Mouse (Mus musculus): Measurements from ENCODE around the gene Herc6. TPM values are rescaled to one million over a fixed set of nuclear protein-coding genes. Genes with fewer than 3 reads are reported as not detected.

Gene Herc6
- total RNA-seq, 2 experiments from 2014 or later = 2.4 to 3.4 TPM

GRCm38 (mm10) chr6:57570170-57570974, 10.4 kb upstream of the Herc6 start:
- intact Hi-C loops (cut with DNase I) = no loop called here

GRCm38 (mm10) chr6:57571587-57571986, 9.2 kb upstream of the Herc6 start:
- DNase-seq = no peak
- intact Hi-C loops (cut with DNase I) = no loop called here

More at GRCm38 (mm10) chr6:57570170-57570974, 10.4 kb upstream of the Herc6 start:
- DNase-seq = peak; percentile 9

DNA sequence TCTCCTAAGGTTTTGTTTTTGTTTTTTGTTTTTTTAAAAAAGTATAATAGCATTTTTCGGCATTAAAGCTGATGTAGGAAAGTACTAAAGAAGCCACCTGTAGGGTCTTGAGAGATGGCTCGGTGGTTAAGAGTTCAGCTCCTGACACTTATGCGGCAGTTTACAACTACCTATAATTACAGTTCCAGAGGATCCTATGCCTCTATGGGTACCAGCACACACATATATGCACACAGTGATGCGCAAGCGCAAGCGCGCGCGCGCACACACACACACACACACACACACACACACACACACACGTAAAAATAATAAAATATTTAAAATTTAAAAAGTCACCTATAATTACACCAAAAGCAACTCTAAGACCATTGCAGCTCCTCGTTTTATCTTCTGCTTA, 795 bp downstream of the Herc6 start:
- intact Hi-C loops (cut with DNase I) = no loop called here
- DNase-seq = no peak

DNA sequence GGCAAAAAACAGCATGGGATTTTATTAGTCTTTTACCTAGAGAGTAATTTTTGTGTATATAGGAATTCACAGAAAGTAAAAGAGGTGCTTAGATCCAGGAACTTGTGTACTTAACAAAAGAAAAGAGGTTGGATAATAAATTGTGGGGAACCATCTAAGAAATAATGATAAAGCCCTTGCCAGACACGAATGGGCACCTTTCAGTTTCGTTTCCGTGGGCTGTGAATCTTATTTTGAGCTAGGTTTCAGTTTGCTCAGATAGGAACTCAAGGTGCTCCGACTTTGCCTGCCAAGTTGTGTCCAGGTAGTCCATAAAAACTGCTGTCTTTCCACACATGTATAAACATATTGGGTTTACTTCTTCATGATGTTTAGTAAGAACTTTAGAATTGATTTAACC, 1.6 kb downstream of the Herc6 start:
- DNase-seq = no peak
- intact Hi-C loops (cut with DNase I) = no loop called here

GRCm38 (mm10) chr6:57605546-57606307, 24.9 kb downstream of the Herc6 start:
- DNase-seq = no peak
- intact Hi-C loops (cut with DNase I) = no loop called here

GRCm38 (mm10) chr6:57607999-57608398, 27.2 kb downstream of the Herc6 start:
- no peak for DNase-seq
- intact Hi-C loops (cut with DNase I) = no loop called here

DNA sequence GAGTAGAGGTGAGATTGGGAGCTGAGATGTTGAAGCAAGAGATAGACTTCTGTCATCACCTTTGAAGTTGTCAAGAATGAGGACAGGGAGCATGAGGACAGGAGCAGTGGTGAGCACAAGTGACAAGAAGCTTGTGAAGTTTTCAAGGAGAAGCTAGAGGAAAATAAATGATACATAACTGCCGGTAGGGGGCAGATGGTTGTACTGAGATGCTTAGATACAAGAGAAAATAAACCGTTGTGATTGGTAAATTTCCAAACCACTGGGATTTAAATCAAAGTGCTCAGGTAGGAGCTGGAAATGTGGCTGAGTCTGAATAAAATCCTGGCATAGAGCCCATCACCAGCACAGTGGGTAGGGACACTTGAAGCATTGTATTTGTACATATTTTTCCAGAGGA, 28.8 kb downstream of the Herc6 start:
- no peak for DNase-seq
- intact Hi-C loops (cut with DNase I) = no loop called here

- intact Hi-C loops (cut with DNase I) = no loop called here
- DNase-seq = no peak
These were observed 35.0 kb downstream of the Herc6 start for GRCm38 (mm10) chr6:57615788-57616187.

GRCm38 (mm10) chr6:57639531-57639930, 58.7 kb downstream of the Herc6 start:
- no peak for DNase-seq
- intact Hi-C loops (cut with DNase I) = no loop called here

GRCm38 (mm10) chr6:57641789-57642188, 61.0 kb downstream of the Herc6 start:
- intact Hi-C loops (cut with DNase I) = no loop called here
- peak; percentile 85 for DNase-seq

- intact Hi-C loops (cut with DNase I) = no loop called here
- no peak for DNase-seq
These were observed 66.5 kb downstream of the Herc6 start for GRCm38 (mm10) chr6:57647256-57647655.

GRCm38 (mm10) chr6:57661295-57661694, 80.5 kb downstream of the Herc6 start:
- intact Hi-C loops (cut with DNase I) = no loop called here
- no peak for DNase-seq

DNA sequence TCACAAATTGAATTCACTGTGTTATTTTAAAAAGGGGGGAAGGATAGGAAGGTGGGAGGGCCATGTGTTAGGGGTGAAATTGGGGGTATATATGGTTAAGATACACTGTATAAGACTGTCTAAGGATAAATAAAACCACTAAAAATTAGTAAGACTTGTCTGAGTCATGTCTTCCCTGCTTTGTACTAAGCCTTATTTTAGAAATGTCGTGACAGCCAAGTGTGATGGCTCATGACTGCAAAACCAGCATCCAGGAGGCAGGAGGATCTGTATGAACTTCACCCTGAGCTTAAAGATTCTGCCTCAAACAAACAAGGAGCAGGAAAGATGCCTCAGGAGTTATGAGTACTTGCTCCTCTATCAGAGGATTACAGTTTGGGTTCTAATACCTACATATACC, 103.4 kb downstream of the Herc6 start:
- no peak for DNase-seq
- intact Hi-C loops (cut with DNase I) = no loop called here

DNA sequence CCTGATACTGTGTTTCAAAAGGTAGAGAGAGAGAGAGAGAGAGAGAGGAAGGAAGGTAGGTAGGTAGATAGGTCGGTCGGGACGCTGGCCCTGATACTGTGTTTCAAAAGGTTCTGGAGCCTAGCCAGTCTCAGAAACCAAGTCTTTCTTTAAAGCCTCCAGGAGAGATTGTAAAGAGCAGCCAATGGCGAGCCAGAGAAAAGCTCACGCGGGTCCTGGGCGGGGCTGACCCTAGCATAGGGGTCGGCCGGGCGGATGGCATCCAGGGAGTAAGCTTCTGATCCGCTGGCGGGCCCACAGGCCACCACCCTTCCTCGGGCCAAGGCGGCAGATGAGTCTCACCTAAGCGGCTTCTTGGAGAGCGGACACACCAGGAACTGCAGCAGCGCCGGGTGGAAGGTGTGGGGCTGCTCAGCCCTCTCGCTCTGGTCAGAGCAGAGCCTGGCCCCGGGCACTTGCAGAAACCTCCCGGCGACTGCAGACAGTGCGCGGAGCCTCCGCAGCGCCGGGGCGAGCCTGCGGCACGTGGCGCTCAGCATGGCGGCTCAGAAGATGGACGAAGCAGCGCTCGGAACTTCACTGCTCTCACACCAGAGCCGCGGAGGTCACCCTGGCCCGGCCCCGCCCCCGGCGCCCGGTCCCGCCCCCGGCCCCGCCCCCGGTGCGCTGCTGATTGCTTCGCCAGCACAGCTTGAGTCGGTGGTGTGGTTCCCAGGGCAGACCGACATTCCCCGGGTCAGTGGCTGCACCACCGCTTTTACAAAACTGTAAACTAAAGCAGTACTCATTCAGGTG, 110.9 kb downstream of the Herc6 start, which contains the start of gene Pyurf:
Gene Pyurf, minus strand, starts transcription at position 612 of the 795 bp plus-strand sequence.
- intact Hi-C loops (cut with DNase I) = loop anchor here (10.0 kb wide), 1 partner anchor 157 kb away; the partner anchor contains the start of gene Ppm1k
- DNase-seq = peak; percentile 82

DNA sequence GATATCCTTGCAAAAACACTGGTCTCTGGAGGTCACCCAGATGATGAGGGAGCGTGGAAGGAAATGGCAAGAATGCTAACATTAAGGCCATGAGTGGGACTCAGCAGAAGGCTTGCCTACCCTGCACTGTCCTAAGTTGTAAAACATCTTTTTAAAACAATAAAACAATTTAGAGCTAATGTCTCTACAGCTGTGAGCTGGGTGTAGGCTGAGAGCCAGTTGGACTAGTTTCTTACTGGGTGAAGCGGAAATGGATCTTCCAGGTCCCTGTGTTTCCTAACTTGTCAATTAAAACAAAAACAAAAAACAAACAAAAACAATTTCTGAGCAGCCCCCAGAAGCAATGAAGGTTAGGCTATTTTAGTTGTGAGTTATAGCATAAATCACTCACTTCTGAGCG, 112.3 kb downstream of the Herc6 start:
- DNase-seq = no peak
- intact Hi-C loops (cut with DNase I) = loop anchor here (10.0 kb wide), 1 partner anchor 158 kb away; the partner anchor contains the start of gene Ppm1k

DNA sequence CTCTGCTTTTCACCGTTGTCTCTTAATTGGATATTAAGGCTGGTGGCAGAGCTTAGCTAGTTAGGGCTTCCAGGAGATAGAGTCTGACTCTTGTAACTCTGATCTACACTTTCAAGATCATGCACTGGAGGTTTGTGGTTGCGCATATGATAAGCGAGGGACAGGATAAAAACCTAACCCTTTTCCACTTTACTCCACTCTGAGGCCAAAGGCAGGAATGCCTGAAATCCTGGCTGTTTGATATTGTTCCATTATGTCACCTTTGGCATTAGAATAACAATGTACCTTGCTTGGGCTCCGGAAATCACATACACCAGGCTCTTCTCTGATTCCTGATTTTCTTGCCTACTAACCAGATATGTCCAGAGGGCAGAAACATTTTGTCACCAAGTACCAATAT, 120.9 kb downstream of the Herc6 start:
- intact Hi-C loops (cut with DNase I) = loop anchor here (10.0 kb wide), 1 partner anchor 123 kb away; the partner anchor contains the start of gene Vopp1
- DNase-seq = no peak

DNA sequence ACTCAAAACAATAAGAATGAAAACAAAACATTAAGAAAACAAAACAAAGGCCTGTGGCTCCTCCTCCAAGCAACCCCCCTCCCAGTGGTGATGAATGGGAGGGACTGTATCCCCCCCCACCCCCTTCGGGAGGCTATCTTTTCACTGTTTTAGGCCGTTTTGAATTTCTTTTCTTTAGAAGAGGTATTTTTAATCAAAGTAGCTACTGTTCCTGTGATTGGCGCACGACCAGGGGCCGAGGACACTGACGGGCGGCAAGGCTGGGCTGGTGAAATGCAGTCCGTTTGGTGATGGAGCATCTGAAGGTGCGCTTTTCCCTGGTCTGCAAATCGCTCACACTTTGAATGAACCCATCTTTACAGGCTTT, 121.6 kb downstream of the Herc6 start, which contains the start of gene Lancl2:
Gene Lancl2, plus strand, starts transcription at position 165 of the 367 bp plus-strand sequence.
- DNase-seq = peak; percentile 51
- intact Hi-C loops (cut with DNase I) = loop anchor here (10.0 kb wide), 1 partner anchor 122 kb away; the partner anchor contains the start of gene Vopp1

- intact Hi-C loops (cut with DNase I) = loop anchor here (10.0 kb wide), 1 partner anchor 122 kb away; the partner anchor contains the start of gene Vopp1
- DNase-seq = peak; percentile 97
These were observed 122.1 kb downstream of the Herc6 start for GRCm38 (mm10) chr6:57702743-57703499.

GRCm38 (mm10) chr6:57703703-57704102, 122.9 kb downstream of the Herc6 start:
- intact Hi-C loops (cut with DNase I) = loop anchor here (10.0 kb wide), 1 partner anchor 121 kb away; the partner anchor contains the start of gene Vopp1
- DNase-seq = peak; percentile 12

GRCm38 (mm10) chr6:57706721-57707120, 125.9 kb downstream of the Herc6 start:
- intact Hi-C loops (cut with DNase I) = loop anchor here (10.0 kb wide), 1 partner anchor 118 kb away; the partner anchor contains the start of gene Vopp1
- DNase-seq = no peak

Measured in left cerebral cortex, postnatal 4 days (tissue).